Mouse (Mus musculus) forebrain, embryonic 12.5 days (tissue): ENCODE results near the gene Acad11. TPM values are rescaled to one million over a fixed set of nuclear protein-coding genes. Genes with fewer than 3 reads are reported as not detected.

ENCODE experiments used
- ATAC-seq: fragments of 200-750 bp; cut with Nextera tagmentation; 2 replicates; pipeline ENCODE4 v1.8.0; 2017; ENCODE audit warnings: moderate TSS enrichment; ENCODE audit not compliant: low FRiP score
- H3K27ac ChIP-seq: fragments of 300-500 bp; sonication (generic); 2 replicates; pipeline ENCODE4 v1.5.1; 2016; ENCODE audit warnings: mild to moderate bottlenecking
- H3K27me3 ChIP-seq: fragments of 300-500 bp; sonication (generic); 2 replicates; pipeline ENCODE4 v1.6.1; 2016; ENCODE audit warnings: mild to moderate bottlenecking
- H3K36me3 ChIP-seq: fragments of 300-500 bp; sonication (generic); replicated peaks from 2 replicates; pipeline ENCODE4 v1.6.1; 2016; ENCODE audit warnings: mild to moderate bottlenecking
- H3K4me1 ChIP-seq: fragments of 300-500 bp; sonication (generic); 2 replicates; pipeline ENCODE4 v1.6.1; 2016
- H3K4me2 ChIP-seq: fragments of 300-500 bp; sonication (generic); 2 replicates; pipeline ENCODE4 v1.6.1; 2016; ENCODE audit warnings: mild to moderate bottlenecking, moderate library complexity
- H3K4me3 ChIP-seq: fragments of 300-500 bp; sonication (generic); replicated peaks from 2 replicates; pipeline ENCODE4 v1.5.1; 2016; ENCODE audit warnings: mild to moderate bottlenecking
- H3K9ac ChIP-seq: fragments of 300-500 bp; sonication (generic); 2 replicates; pipeline ENCODE4 v1.6.1; 2016; ENCODE audit warnings: mild to moderate bottlenecking
- H3K9me3 ChIP-seq: fragments of 300-500 bp; sonication (generic); 2 replicates; pipeline ENCODE4 v1.6.1; 2016
- WGBS: fragments of 180-500 bp; shearing (Covaris S2); methylation state at CpG from one replicate; pipeline ENCODE4 v1.1.7; 2016; 5-methylcytosine and 5-hydroxymethylcytosine counted together
- polyA plus RNA-seq: library from polyadenylated mRNA; unstranded; fragments of >200 nt; fragmentation: Nextera tagmentation; extraction: Ambion mirVana; gene quantifications from 2 replicates; pipeline ENCODE4 v1.2.1, GENCODE M21; 2016

Acad11 gene
- polyA plus RNA-seq, 1 experiment from 2014 or later = 7.4 TPM

GRCm38 (mm10) chr9:104161117-104161516, 97.9 kb downstream of the Acad11 start:
- Histone ChIP-seq H3K4me2 (no peak overlapping the region), H3K9me3 (no peaks in the 10 kb centered on the region), H3K36me3 (peaks cover 96% of the 10 kb centered on the region), H3K9ac (no peak overlapping the region), H3K4me1 (no peaks in the 10 kb centered on the region), H3K4me3 (no peak overlapping the region), H3K27ac (no peak overlapping the region), H3K27me3 (no peaks in the 10 kb centered on the region)
- WGBS = 85% methylated on average over 7 of the region's 7 CpGs
- no peak for ATAC-seq

GRCm38 (mm10) chr9:104164194-104164593, 101.0 kb downstream of the Acad11 start:
- H3K4me2 ChIP-seq = no peak overlapping the region
- no peak overlapping the region for H3K27ac ChIP-seq
- peaks cover 89% of the 10 kb centered on the region for H3K36me3 ChIP-seq
- 89% methylated on average over 5 of the region's 5 CpGs for WGBS
- no peaks in the 10 kb centered on the region for H3K4me1 ChIP-seq
- no peak overlapping the region for H3K4me3 ChIP-seq
- no peak overlapping the region for H3K9ac ChIP-seq
- no peaks in the 10 kb centered on the region for H3K9me3 ChIP-seq
- H3K27me3 ChIP-seq = no peaks in the 10 kb centered on the region
- no peak for ATAC-seq

DNA sequence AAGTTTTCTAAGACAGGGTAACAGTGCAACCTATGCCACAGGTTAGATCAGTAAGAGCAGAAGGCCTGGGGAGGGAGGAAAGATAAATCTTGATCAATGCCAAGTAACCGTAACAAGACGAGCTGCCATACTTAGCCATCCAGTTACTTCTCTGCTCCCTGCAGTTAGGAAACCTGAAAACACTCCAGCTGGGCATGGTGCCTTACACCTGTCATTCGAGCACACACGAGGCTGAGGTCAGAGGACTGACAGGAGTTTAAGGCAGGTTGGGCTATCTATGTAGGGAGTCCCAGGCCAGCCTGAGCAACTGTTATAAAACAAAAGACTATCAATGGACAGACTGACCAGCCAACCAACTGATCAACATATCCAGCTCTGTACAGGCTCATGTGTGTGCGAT, 102.7 kb downstream of the Acad11 start:
- Histone ChIP-seq H3K9ac (no peak overlapping the region), H3K27me3 (no peaks in the 10 kb centered on the region), H3K9me3 (no peaks in the 10 kb centered on the region), H3K36me3 (peaks cover 84% of the 10 kb centered on the region), H3K4me3 (no peak overlapping the region), H3K4me2 (no peak overlapping the region), H3K27ac (no peak overlapping the region), H3K4me1 (no peaks in the 10 kb centered on the region)
- 94% methylated on average over 5 of the region's 5 CpGs for WGBS
- no peak for ATAC-seq

- 95% methylated on average over 10 of the region's 10 CpGs for WGBS
- H3K4me3 ChIP-seq = no peak overlapping the region
These were observed 106.8 kb downstream of the Acad11 start for GRCm38 (mm10) chr9:104169986-104170385.

DNA sequence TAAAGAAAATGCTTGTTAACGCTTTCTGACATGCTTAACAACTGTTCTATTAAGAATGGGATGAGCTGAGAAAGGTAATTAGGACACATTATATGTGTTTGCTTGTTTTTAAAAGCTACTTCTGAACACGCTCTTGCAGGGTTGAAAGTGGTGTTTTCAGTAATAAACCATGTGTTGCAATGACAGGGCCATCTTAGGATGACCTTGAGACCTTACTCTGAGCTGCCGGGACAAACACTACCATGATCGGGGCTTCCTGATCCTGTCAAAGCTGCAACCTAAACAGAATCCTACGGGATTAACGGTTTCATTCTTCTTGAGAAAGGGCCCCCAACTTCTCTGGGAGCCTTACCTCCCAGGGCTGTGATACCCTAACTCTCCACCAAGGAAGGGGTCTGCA, 108.5 kb downstream of the Acad11 start:
- WGBS = 90% methylated on average over 6 of the region's 6 CpGs
- no peaks in the 10 kb centered on the region for H3K4me1 ChIP-seq
- H3K4me3 ChIP-seq = no peak overlapping the region
- no peaks in the 10 kb centered on the region for H3K9me3 ChIP-seq
- H3K9ac ChIP-seq = no peak overlapping the region
- no peaks in the 10 kb centered on the region for H3K27me3 ChIP-seq
- H3K27ac ChIP-seq = no peak overlapping the region
- ATAC-seq = no peak
- no peak overlapping the region for H3K4me2 ChIP-seq
- peaks cover 74% of the 10 kb centered on the region for H3K36me3 ChIP-seq

More at GRCm38 (mm10) chr9:104169986-104170385, 106.8 kb downstream of the Acad11 start:
- H3K27me3 ChIP-seq = no peaks in the 10 kb centered on the region
- H3K36me3 ChIP-seq = peaks cover 74% of the 10 kb centered on the region
- H3K27ac ChIP-seq = no peak overlapping the region
- no peak for ATAC-seq
- H3K4me1 ChIP-seq = no peaks in the 10 kb centered on the region
- no peaks in the 10 kb centered on the region for H3K9me3 ChIP-seq
- H3K4me2 ChIP-seq = no peak overlapping the region
- H3K9ac ChIP-seq = no peak overlapping the region

DNA sequence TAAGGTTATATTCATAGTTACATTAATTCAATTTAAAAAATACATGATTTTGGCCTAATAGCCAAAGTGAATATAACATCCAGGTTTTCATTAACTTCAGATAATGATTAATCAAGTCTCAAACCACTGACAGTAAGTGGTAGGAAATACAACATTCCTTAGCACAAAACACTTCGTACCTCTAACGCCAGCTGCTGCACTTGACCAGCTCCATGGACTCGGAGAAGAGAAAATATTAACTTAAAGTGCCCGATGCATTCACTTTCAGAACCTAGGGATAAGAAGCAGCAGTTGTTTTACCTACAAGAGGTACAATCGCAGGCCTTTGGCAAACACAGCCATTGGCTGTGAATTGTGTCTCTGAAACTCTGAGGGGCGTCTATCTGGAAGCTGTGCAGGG, 109.2 kb downstream of the Acad11 start:
- H3K36me3 ChIP-seq = peaks cover 73% of the 10 kb centered on the region
- no peak for ATAC-seq

More for the DNA sequence above, 109.2 kb downstream of the Acad11 start:
- Histone ChIP-seq H3K27ac (no peak overlapping the region), H3K9ac (no peak overlapping the region), H3K4me2 (no peak overlapping the region), H3K4me3 (no peak overlapping the region), H3K27me3 (no peaks in the 10 kb centered on the region), H3K9me3 (no peaks in the 10 kb centered on the region), H3K4me1 (no peaks in the 10 kb centered on the region)
- WGBS = 97% methylated on average over 6 of the region's 6 CpGs

Other genes with a start within 250 kb of the Acad11 start
- 6.2 and 6.6 TPM in 2 replicates for gene Nphp3, start 60.8 kb upstream of the Acad11 start, polyA plus RNA-seq
- not detected in 2 replicates for gene Gm28305, start 22.7 kb upstream of the Acad11 start, polyA plus RNA-seq
- gene Uba5, start 243 bp upstream of the Acad11 start, polyA plus RNA-seq = 61.3 and 62.6 TPM in 2 replicates
- 0.21 and 0.63 TPM in 2 replicates for gene Ackr4, start 63.6 kb downstream of the Acad11 start, polyA plus RNA-seq
- 21.7 and 26.7 TPM in 2 replicates for gene Dnajc13, start 199.6 kb downstream of the Acad11 start, polyA plus RNA-seq